In genomic region chr5:6167983-6168382, GRCm38 (mm10) we compare ENCODE assay signal across 12 mouse cellular contexts.
"Had no signal": no experiment of that assay in that cellular context is flagged by ENCODE, and none has a peak within 500 bp of the region (broad histone marks: within the 10 kb centered on the region; RNA-seq: fewer than 3 reads in every experiment).

No protein-coding gene starts in this region.

- H3K36me3 ChIP-seq: limb, embryonic 10.5 days; liver, embryonic 15.5 days; neural tube, embryonic 12.5 days had no signal

- H3K9ac ChIP-seq: liver, embryonic 15.5 days; neural tube, embryonic 12.5 days had no signal

- H3K27me3 ChIP-seq: liver, embryonic 15.5 days; neural tube, embryonic 12.5 days had no signal

- H3K27ac ChIP-seq: limb, embryonic 10.5 days; liver, embryonic 15.5 days; neural tube, embryonic 12.5 days had no signal

- DNase-seq: kidney, adult 18-20 months; kidney, postnatal 14 days; lung, adult 2 months; lung, postnatal 36 days; midbrain, embryonic 14.5 days; right cerebral cortex, postnatal 14 days; thymus, postnatal 4 days had no signal

- H3K9me3 ChIP-seq: limb, embryonic 10.5 days; liver, embryonic 15.5 days; neural tube, embryonic 12.5 days had no signal

- H3K4me2 ChIP-seq: liver, embryonic 11.5 days; liver, embryonic 15.5 days; neural tube, embryonic 12.5 days had no signal

- H3K4me3 ChIP-seq: limb, embryonic 10.5 days; liver, embryonic 15.5 days; neural tube, embryonic 12.5 days had no signal

- ATAC-seq: lung, postnatal 0 days had no signal

- H3K4me1 ChIP-seq: limb, embryonic 10.5 days; liver, embryonic 15.5 days; neural tube, embryonic 12.5 days had no signal
